Mouse (Mus musculus): Measurements from ENCODE around the gene Kcnc3. TPM values are rescaled to one million over a fixed set of nuclear protein-coding genes. Genes with fewer than 3 reads are reported as not detected.
A peak's percentile ranks its signal among the peaks of the same experiment; 100 is the strongest.

The Kcnc3 gene
- 0.15 and 0.17 TPM in 2 replicates for polyA plus RNA-seq (2016; fragmentation: Nextera tagmentation; extraction: Ambion mirVana)

DNA sequence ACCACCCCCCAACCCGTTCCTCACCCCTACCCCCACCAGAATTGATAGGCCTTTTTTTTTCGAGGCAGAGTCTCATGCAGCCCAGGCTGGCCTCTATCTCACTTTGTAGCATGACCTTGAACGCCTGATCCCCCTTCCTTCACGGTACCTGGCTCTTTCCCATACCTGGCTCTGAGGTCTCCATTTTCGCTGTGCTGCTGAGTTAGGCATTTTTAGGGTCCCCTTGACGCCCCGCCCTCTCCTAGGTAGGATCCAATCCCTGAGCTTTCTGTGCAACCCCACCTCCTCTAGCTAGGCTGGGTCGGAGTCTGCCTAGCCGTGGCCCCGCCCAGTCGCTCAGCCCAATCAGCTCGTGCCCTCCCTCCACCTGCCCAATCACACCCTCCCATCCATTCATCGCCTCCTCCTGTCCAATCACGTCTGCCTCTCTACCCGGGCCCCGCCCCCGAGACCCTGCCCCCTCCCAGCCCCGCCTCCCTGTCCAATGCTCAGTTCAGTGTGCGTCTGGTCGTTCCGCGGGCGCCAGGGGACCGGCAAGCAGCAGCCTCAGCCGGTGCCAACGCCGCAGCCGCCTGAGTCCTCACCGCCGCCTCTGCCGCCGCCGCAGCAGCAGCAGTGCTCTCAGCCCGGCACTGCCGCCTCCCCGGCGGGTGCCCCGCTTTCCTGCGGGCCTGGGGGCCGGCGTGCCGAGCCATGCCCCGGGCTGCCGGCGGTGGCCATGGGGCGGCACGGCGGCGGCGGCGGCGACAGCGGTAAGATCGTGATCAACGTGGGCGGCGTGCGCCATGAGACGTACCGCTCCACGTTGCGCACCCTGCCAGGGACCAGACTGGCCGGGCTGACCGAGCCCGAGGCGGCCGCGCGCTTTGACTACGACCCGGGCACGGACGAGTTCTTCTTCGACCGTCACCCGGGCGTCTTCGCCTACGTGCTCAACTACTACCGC lies at the start of gene Kcnc3:
Gene Kcnc3 (plus strand): TSS at position 263 of the 946 bp plus-strand sequence.
- H3K36me3 ChIP-seq, result no peaks in the 10 kb centered on the region
- H3K27ac ChIP-seq (ENCODE audit: poor library complexity, severe bottlenecking), result no peak within 1 kb of the TSS
- H3K27me3 ChIP-seq (replicated peaks), result peaks cover 86% of the 10 kb centered on the region
- H3K9me3 ChIP-seq (replicated peaks), result no peaks in the 10 kb centered on the region
- under 1% methylated on average over 80 of the region's 80 CpGs for WGBS
- H3K4me1 ChIP-seq (replicated peaks), result peaks cover 33% of the 10 kb centered on the region
- H3K4me3 ChIP-seq, result peak within 1 kb of the TSS; percentile 57
- H3K4me2 ChIP-seq, result peak within 1 kb of the TSS; percentile 91
- ATAC-seq (ENCODE audit: insufficient number of reproducible peaks, low FRiP score), result peak; percentile 89
- peak within 1 kb of the TSS; percentile 65 for H3K9ac ChIP-seq

GRCm38 (mm10) chr7:44542555-44542954 lies 47.9 kb upstream of the Kcnc3 start:
- Histone ChIP-seq H3K36me3 (peaks cover 68% of the 10 kb centered on the region), H3K9ac (no peak overlapping the region), H3K4me1 (replicated peaks) (peaks cover 8% of the 10 kb centered on the region), H3K4me3 (no peak overlapping the region), H3K4me2 (no peak overlapping the region), H3K9me3 (replicated peaks) (no peaks in the 10 kb centered on the region; the same call in 1 of the 2 replicates), H3K27me3 (replicated peaks) (no peaks in the 10 kb centered on the region), H3K27ac (ENCODE audit: poor library complexity, severe bottlenecking) (no peak overlapping the region)
- WGBS, result 95% methylated on average over 11 of the region's 11 CpGs
- ATAC-seq (ENCODE audit: insufficient number of reproducible peaks, low FRiP score), result no peak

DNA sequence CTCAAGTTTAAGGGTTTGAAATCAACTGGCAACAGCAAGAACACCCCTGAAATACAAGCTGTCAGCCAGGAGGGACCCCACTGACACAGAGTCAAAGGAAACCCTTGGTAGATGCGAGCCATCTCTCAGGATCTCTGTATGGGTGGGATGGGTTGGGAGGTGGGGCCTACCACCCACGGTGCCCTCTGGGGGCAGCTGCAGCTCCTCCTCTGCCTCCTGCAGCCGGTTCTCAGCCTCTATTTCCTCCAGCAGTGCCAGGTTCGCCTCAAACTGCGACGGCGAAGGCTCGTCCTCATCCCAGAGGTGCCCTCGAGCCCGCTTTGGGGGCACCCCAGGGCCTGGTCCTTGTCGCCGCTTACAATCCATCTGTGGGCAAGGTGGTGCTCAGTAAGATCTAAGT lies 47.4 kb upstream of the Kcnc3 start:
- Histone ChIP-seq H3K4me3 (no peak overlapping the region), H3K36me3 (peaks cover 62% of the 10 kb centered on the region), H3K27ac (ENCODE audit: poor library complexity, severe bottlenecking) (no peak overlapping the region), H3K9me3 (replicated peaks) (no peaks in the 10 kb centered on the region; the same call in 1 of the 2 replicates), H3K27me3 (replicated peaks) (no peaks in the 10 kb centered on the region), H3K4me2 (no peak overlapping the region), H3K4me1 (replicated peaks) (peaks cover 13% of the 10 kb centered on the region), H3K9ac (no peak overlapping the region)
- WGBS, result 73% methylated on average over 12 of the region's 12 CpGs
- ATAC-seq (ENCODE audit: insufficient number of reproducible peaks, low FRiP score), result no peak

DNA sequence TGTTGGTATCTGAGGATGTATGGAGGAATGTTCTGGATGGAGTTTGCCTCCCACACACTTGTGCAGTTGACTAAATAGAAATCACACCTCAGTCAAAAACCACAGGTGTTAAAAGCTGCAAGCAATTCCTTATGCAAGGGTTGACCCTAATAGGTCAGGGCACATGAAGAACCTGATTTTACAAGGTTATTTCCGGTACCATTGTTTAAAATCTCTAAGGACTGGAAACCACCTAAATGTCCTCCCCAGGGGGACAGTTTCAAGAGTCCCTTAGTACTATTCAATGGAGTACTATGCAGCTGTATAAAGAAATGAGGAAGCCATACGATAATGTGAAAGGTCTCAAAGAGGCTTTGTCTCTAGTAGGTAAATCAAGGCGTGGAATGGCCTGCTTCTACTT lies 44.2 kb upstream of the Kcnc3 start:
- Histone ChIP-seq H3K27ac (ENCODE audit: poor library complexity, severe bottlenecking) (no peak overlapping the region), H3K9ac (no peak overlapping the region), H3K4me1 (replicated peaks) (peaks cover 13% of the 10 kb centered on the region), H3K4me2 (no peak overlapping the region), H3K27me3 (replicated peaks) (no peaks in the 10 kb centered on the region), H3K36me3 (peaks cover 51% of the 10 kb centered on the region), H3K9me3 (replicated peaks) (no peaks in the 10 kb centered on the region; the same call in 1 of the 2 replicates), H3K4me3 (no peak overlapping the region)
- no peak for ATAC-seq (ENCODE audit: insufficient number of reproducible peaks, low FRiP score)
- 92% methylated on average over 3 of the region's 3 CpGs for WGBS

DNA sequence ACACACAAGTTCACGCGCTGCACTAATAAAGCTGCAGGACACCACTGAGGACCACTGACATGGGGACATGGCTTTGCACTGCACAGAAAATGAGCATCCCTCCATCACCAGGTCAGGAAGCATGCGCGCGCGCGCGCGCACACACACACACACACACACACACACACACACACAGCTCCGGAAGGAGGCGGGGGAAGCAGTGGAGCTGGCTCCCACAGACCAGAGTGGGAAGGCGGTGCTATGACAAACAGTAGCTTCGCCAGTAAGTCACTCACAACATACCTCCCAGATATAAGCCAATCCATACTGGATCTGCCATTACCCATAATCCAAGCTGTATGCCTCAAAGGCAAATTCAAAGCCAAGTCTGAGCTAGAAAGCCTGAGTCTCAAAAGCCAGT lies 43.4 kb upstream of the Kcnc3 start:
- Histone ChIP-seq H3K4me1 (replicated peaks) (peaks cover 13% of the 10 kb centered on the region), H3K4me2 (peak overlapping the region; percentile 78), H3K9me3 (replicated peaks) (no peaks in the 10 kb centered on the region; the same call in 1 of the 2 replicates), H3K27me3 (replicated peaks) (no peaks in the 10 kb centered on the region), H3K4me3 (peak overlapping the region; percentile 65; the same call in 1 of the 2 replicates), H3K27ac (ENCODE audit: poor library complexity, severe bottlenecking) (no peak overlapping the region), H3K9ac (peak overlapping the region; percentile 76), H3K36me3 (peaks cover 51% of the 10 kb centered on the region)
- no peak for ATAC-seq (ENCODE audit: insufficient number of reproducible peaks, low FRiP score)
- WGBS, result 98% methylated on average over 13 of the region's 13 CpGs

GRCm38 (mm10) chr7:44547725-44548124 lies 42.7 kb upstream of the Kcnc3 start:
- Histone ChIP-seq H3K27ac (ENCODE audit: poor library complexity, severe bottlenecking) (no peak overlapping the region), H3K4me3 (peak overlapping the region; percentile 65), H3K36me3 (peaks cover 49% of the 10 kb centered on the region), H3K9ac (peak overlapping the region; percentile 76), H3K4me2 (peak overlapping the region; percentile 78), H3K27me3 (replicated peaks) (no peaks in the 10 kb centered on the region), H3K4me1 (replicated peaks) (peaks cover 16% of the 10 kb centered on the region), H3K9me3 (replicated peaks) (no peaks in the 10 kb centered on the region; the same call in 1 of the 2 replicates)
- WGBS, result 21% methylated on average over 5 of the region's 5 CpGs
- ATAC-seq (ENCODE audit: insufficient number of reproducible peaks, low FRiP score), result no peak

- Histone ChIP-seq H3K9me3 (replicated peaks) (no peaks in the 10 kb centered on the region; the same call in 1 of the 2 replicates), H3K9ac (peak within 1 kb of the TSS; percentile 76), H3K36me3 (peaks cover 43% of the 10 kb centered on the region), H3K27me3 (replicated peaks) (no peaks in the 10 kb centered on the region), H3K4me1 (replicated peaks) (peaks cover 23% of the 10 kb centered on the region), H3K4me2 (peak within 1 kb of the TSS; percentile 78), H3K4me3 (peak within 1 kb of the TSS; percentile 65), H3K27ac (ENCODE audit: poor library complexity, severe bottlenecking) (peak within 1 kb of the TSS; percentile 50; the same call in 1 of the 2 replicates)
- WGBS, result under 1% methylated on average over 43 of the region's 43 CpGs
- ATAC-seq (ENCODE audit: insufficient number of reproducible peaks, low FRiP score), result peak; percentile 93
These were observed 41.9 kb upstream of the Kcnc3 start, which contains the start of gene Pold1 for GRCm38 (mm10) chr7:44548497-44549087. Gene Pold1, minus strand, starts transcription at chr7:44548849.

GRCm38 (mm10) chr7:44549621-44550408 lies 40.6 kb upstream of the Kcnc3 start:
- no peak overlapping the region for H3K27ac ChIP-seq (ENCODE audit: poor library complexity, severe bottlenecking)
- no peaks in the 10 kb centered on the region; the same call in 1 of the 2 replicates for H3K9me3 ChIP-seq (replicated peaks)
- no peaks in the 10 kb centered on the region for H3K27me3 ChIP-seq (replicated peaks)
- no peak for ATAC-seq (ENCODE audit: insufficient number of reproducible peaks, low FRiP score)
- 93% methylated on average over 23 of the region's 23 CpGs for WGBS
- no peak overlapping the region for H3K9ac ChIP-seq
- H3K4me1 ChIP-seq (replicated peaks), result peaks cover 26% of the 10 kb centered on the region
- no peak overlapping the region for H3K4me3 ChIP-seq
- H3K36me3 ChIP-seq, result peaks cover 43% of the 10 kb centered on the region
- no peak overlapping the region for H3K4me2 ChIP-seq

- Histone ChIP-seq H3K4me2 (no peak overlapping the region), H3K27me3 (replicated peaks) (no peaks in the 10 kb centered on the region), H3K36me3 (peaks cover 39% of the 10 kb centered on the region), H3K27ac (ENCODE audit: poor library complexity, severe bottlenecking) (no peak overlapping the region), H3K4me1 (replicated peaks) (peaks cover 26% of the 10 kb centered on the region), H3K9me3 (replicated peaks) (no peaks in the 10 kb centered on the region; the same call in 1 of the 2 replicates), H3K9ac (no peak overlapping the region), H3K4me3 (no peak overlapping the region)
- 94% methylated on average over 12 of the region's 12 CpGs for WGBS
- ATAC-seq (ENCODE audit: insufficient number of reproducible peaks, low FRiP score), result no peak
These were observed 40.1 kb upstream of the Kcnc3 start for GRCm38 (mm10) chr7:44550409-44550678.

DNA sequence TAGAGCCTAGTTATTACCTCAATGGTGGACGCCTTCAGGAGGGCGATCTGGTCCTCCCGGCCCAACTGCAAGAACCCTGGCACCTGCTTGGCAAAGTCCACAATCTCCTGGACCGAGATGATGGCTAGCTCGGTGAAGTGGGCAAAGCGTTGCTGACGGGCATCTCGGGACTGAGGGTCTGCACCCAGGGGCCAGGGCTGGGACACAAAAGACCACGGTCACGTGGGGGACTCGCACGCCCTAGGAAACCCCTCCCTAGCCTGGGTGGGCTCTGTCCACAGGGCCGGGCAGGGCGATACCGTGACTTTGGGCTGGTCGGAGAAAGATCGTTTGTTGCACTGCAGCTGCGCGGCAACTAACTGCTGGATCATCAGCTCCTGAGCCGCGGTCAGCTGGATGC lies 39.2 kb upstream of the Kcnc3 start:
- ATAC-seq (ENCODE audit: insufficient number of reproducible peaks, low FRiP score), result no peak
- Histone ChIP-seq H3K4me1 (replicated peaks) (peaks cover 26% of the 10 kb centered on the region), H3K4me3 (no peak overlapping the region), H3K36me3 (peaks cover 35% of the 10 kb centered on the region), H3K9ac (no peak overlapping the region), H3K4me2 (no peak overlapping the region), H3K9me3 (replicated peaks) (no peaks in the 10 kb centered on the region), H3K27ac (ENCODE audit: poor library complexity, severe bottlenecking) (no peak overlapping the region), H3K27me3 (replicated peaks) (0 out of 2 replicates have a peak, but pooled peaks cover 5% of the 10 kb centered on the region)
- 92% methylated on average over 21 of the region's 21 CpGs for WGBS

All from heart, embryonic 12.5 days (tissue).